Mouse (Mus musculus) hindbrain, postnatal 0 days (tissue): ENCODE data around the gene Gps1. TPM values are rescaled to one million over a fixed set of nuclear protein-coding genes. Genes with fewer than 3 reads are reported as not detected.
A peak's percentile ranks its signal among the peaks of the same experiment; 100 is the strongest.
"Not testable (repeated sequence)": the region's sequence is repeated elsewhere in the genome, so short reads cannot be mapped to it uniquely, and the experiment has no call there.

Experiments
- ATAC-seq: fragments of 200-750 bp; cut with Nextera tagmentation; 2 replicates; pipeline ENCODE4 v1.8.0; 2017; ENCODE audit warnings: mild to moderate bottlenecking, moderate TSS enrichment, moderate library complexity
- DNase-seq: peaks from one replicate; pipeline ENCODE4 v3.0.0-alpha.2; 2015; ENCODE audit warnings: low spot score
- H3K27ac ChIP-seq: fragments of 300-500 bp; sonication (generic); 2 replicates; pipeline ENCODE4 v1.5.1; 2014; ENCODE audit warnings: mild to moderate bottlenecking
- H3K27me3 ChIP-seq: fragments of 300-500 bp; sonication (generic); 2 replicates; pipeline ENCODE4 v1.6.1; 2014; ENCODE audit warnings: low read length, mixed read lengths; ENCODE audit not compliant: insufficient read depth
- H3K36me3 ChIP-seq: fragments of 300-500 bp; sonication (generic); 2 replicates; pipeline ENCODE4 v1.6.1; 2014; ENCODE audit warnings: low read length, mixed read lengths; ENCODE audit not compliant: insufficient read depth
- H3K4me1 ChIP-seq: fragments of 300-500 bp; sonication (generic); 2 replicates; pipeline ENCODE4 v1.6.1; 2014; ENCODE audit warnings: antibody characterized with exemption, low read length, mixed read lengths; ENCODE audit not compliant: insufficient read depth
- H3K4me2 ChIP-seq: fragments of 300-500 bp; sonication (generic); 2 replicates; pipeline ENCODE4 v1.6.1; 2014; ENCODE audit warnings: low read depth, mild to moderate bottlenecking, low read length, moderate library complexity, mixed read lengths
- H3K4me3 ChIP-seq: fragments of 300-500 bp; sonication (generic); 2 replicates; pipeline ENCODE4 v1.5.1; 2014; ENCODE audit warnings: low read length
- H3K9ac ChIP-seq: fragments of 300-500 bp; sonication (generic); replicated peaks from 2 replicates; pipeline ENCODE4 v1.6.1; 2014; ENCODE audit warnings: mild to moderate bottlenecking, low read length, moderate library complexity, mixed read lengths
- H3K9me3 ChIP-seq: fragments of 300-500 bp; sonication (generic); 2 replicates; pipeline ENCODE4 v1.6.1; 2016; ENCODE audit warnings: low read length, mixed read lengths
- CTCF ChIP-seq: IDR thresholded peaks from 2 replicates; pipeline ENCODE4 v1.5.1; 2016; ENCODE audit warnings: antibody characterized with exemption, control low read depth, low read depth
- WGBS: fragments of 180-500 bp; shearing (Covaris S2); extraction: QIAGEN DNeasy Blood & Tissue Kit; methylation state at CpG from one replicate; pipeline ENCODE4 v1.1.7; 2014; 5-methylcytosine and 5-hydroxymethylcytosine counted together
- polyA plus RNA-seq: library from polyadenylated mRNA; unstranded; fragments of >200 nt; fragmentation: Nextera tagmentation; extraction: Ambion mirVana; gene quantifications from 2 replicates; pipeline ENCODE4 v1.2.1, GENCODE M21; 2015
- total RNA-seq: library from RNA; depleted of rRNA; stranded (reverse); fragments of >200 nt; gene quantifications from 2 replicates; pipeline ENCODE4 v1.2.3, GENCODE M21; 2014; rRNA removed

Gene Gps1
- total and polyA plus RNA-seq, 2 experiments from 2014 or later: 242 to 314 TPM

GRCm38 (mm10) chr11:120831659-120832440 lies 47.8 kb downstream of the Gps1 start:
- no peaks in the 10 kb centered on the region for H3K27me3 ChIP-seq
- H3K4me1 ChIP-seq: no peaks in the 10 kb centered on the region; the same call in 1 of the 2 replicates
- H3K36me3 ChIP-seq: 0 out of 2 replicates have a peak, but pooled peaks cover 4% of the 10 kb centered on the region
- H3K4me2 ChIP-seq: no peak overlapping the region
- no peak overlapping the region for H3K4me3 ChIP-seq
- H3K9me3 ChIP-seq: no peaks in the 10 kb centered on the region
- H3K27ac ChIP-seq: no peak overlapping the region
- H3K9ac ChIP-seq: no peak overlapping the region
- no peak for ATAC-seq
- TF ChIP-seq CTCF: no peak
- 84% methylated on average over 3 of the region's 3 CpGs for WGBS
- no peak for DNase-seq

GRCm38 (mm10) chr11:120832962-120833361 lies 48.9 kb downstream of the Gps1 start:
- 97% methylated on average over 5 of the region's 5 CpGs for WGBS
- peak overlapping the region; percentile 75 for H3K27ac ChIP-seq
- not testable (repeated sequence) for H3K4me3 ChIP-seq, H3K27me3 ChIP-seq, H3K4me2 ChIP-seq, H3K9me3 ChIP-seq, H3K4me1 ChIP-seq, DNase-seq, ATAC-seq, H3K9ac ChIP-seq, H3K36me3 ChIP-seq

- Histone ChIP-seq H3K4me3 (no peak overlapping the region), H3K4me2 (no peak overlapping the region), H3K36me3 (0 out of 2 replicates have a peak, but pooled peaks cover 4% of the 10 kb centered on the region), H3K27ac (peak overlapping the region; percentile 75), H3K27me3 (no peaks in the 10 kb centered on the region), H3K4me1 (no peaks in the 10 kb centered on the region; the same call in 1 of the 2 replicates), H3K9ac (no peak overlapping the region), H3K9me3 (no peaks in the 10 kb centered on the region)
- peak; percentile 87 for ATAC-seq
- TF ChIP-seq CTCF: no peak
- WGBS: 42% methylated on average over 8 of the region's 8 CpGs
- DNase-seq: peak; percentile 65
Observed at GRCm38 (mm10) chr11:120833555-120834280, 49.6 kb downstream of the Gps1 start.

Other genes starting within 250 kb of the Gps1 start
- 144 and 192 TPM in 2 replicates for gene Mcrip1, start 234.5 kb upstream of the Gps1 start, total RNA-seq
- gene Mcrip1, start 234.5 kb upstream of the Gps1 start, polyA plus RNA-seq: 250 and 257 TPM in 2 replicates
- gene Ppp1r27, start 233.1 kb upstream of the Gps1 start, total RNA-seq: not detected in 2 replicates
- not detected in 2 replicates for gene Ppp1r27, start 233.1 kb upstream of the Gps1 start, polyA plus RNA-seq
- gene P4hb, start 211.0 kb upstream of the Gps1 start, total RNA-seq: 147 and 174 TPM in 2 replicates
- gene P4hb, start 211.0 kb upstream of the Gps1 start, polyA plus RNA-seq: 222 TPM in 2 replicates
- 252 and 297 TPM in 2 replicates for gene Arhgdia, start 202.6 kb upstream of the Gps1 start, total RNA-seq
- gene Arhgdia, start 202.6 kb upstream of the Gps1 start, polyA plus RNA-seq: 403 and 425 TPM in 2 replicates
- 95.2 and 114 TPM in 2 replicates for gene Alyref, start 185.9 kb upstream of the Gps1 start, total RNA-seq
- gene Alyref, start 185.9 kb upstream of the Gps1 start, polyA plus RNA-seq: 185 and 189 TPM in 2 replicates
- 38.0 and 39.6 TPM in 2 replicates for gene Anapc11, start 185.9 kb upstream of the Gps1 start, total RNA-seq
- gene Anapc11, start 185.9 kb upstream of the Gps1 start, polyA plus RNA-seq: 198 and 200 TPM in 2 replicates
- 0.78 TPM in 1 of 2 replicates, not detected in the other for gene Npb, start 175.8 kb upstream of the Gps1 start, total RNA-seq
- gene Npb, start 175.8 kb upstream of the Gps1 start, polyA plus RNA-seq: 1.8 and 3.0 TPM in 2 replicates
- gene Pcyt2, start 166.3 kb upstream of the Gps1 start, total RNA-seq: 120 and 142 TPM in 2 replicates
- gene Pcyt2, start 166.3 kb upstream of the Gps1 start, polyA plus RNA-seq: 125 and 143 TPM in 2 replicates
- 30.8 and 32.8 TPM in 2 replicates for gene Sirt7, start 159.0 kb upstream of the Gps1 start, total RNA-seq
- 32.3 and 38.3 TPM in 2 replicates for gene Sirt7, start 159.0 kb upstream of the Gps1 start, polyA plus RNA-seq
- gene Mafg, start 150.7 kb upstream of the Gps1 start, total RNA-seq: 35.9 and 39.3 TPM in 2 replicates
- 36.5 and 38.9 TPM in 2 replicates for gene Mafg, start 150.7 kb upstream of the Gps1 start, polyA plus RNA-seq
- gene Pycr1, start 140.5 kb upstream of the Gps1 start, total RNA-seq: 9.0 and 9.3 TPM in 2 replicates
- 13.2 and 13.8 TPM in 2 replicates for gene Pycr1, start 140.5 kb upstream of the Gps1 start, polyA plus RNA-seq
- 1.4 and 1.5 TPM in 2 replicates for gene Myadml2, start 136.1 kb upstream of the Gps1 start, total RNA-seq
- gene Myadml2, start 136.1 kb upstream of the Gps1 start, polyA plus RNA-seq: 1.3 and 1.5 TPM in 2 replicates
- gene Notum, start 123.1 kb upstream of the Gps1 start, total RNA-seq: 6.9 and 10.3 TPM in 2 replicates
- gene Notum, start 123.1 kb upstream of the Gps1 start, polyA plus RNA-seq: 3.0 and 4.1 TPM in 2 replicates
- 105 and 130 TPM in 2 replicates for gene Aspscr1, start 111.3 kb upstream of the Gps1 start, total RNA-seq
- 143 and 148 TPM in 2 replicates for gene Aspscr1, start 111.3 kb upstream of the Gps1 start, polyA plus RNA-seq
- gene Cenpx, start 70.5 kb upstream of the Gps1 start, total RNA-seq: 57.6 and 78.6 TPM in 2 replicates
- gene Cenpx, start 70.5 kb upstream of the Gps1 start, polyA plus RNA-seq: 99.7 and 100 TPM in 2 replicates
- gene Lrrc45, start 70.3 kb upstream of the Gps1 start, total RNA-seq: 35.4 and 49.1 TPM in 2 replicates
- 41.7 and 44.3 TPM in 2 replicates for gene Lrrc45, start 70.3 kb upstream of the Gps1 start, polyA plus RNA-seq
- 669 and 698 TPM in 2 replicates for gene Rac3, start 62.8 kb upstream of the Gps1 start, total RNA-seq
- gene Rac3, start 62.8 kb upstream of the Gps1 start, polyA plus RNA-seq: 593 and 639 TPM in 2 replicates
- 16.1 and 17.6 TPM in 2 replicates for gene Dcxr, start 57.0 kb upstream of the Gps1 start, total RNA-seq
- gene Dcxr, start 57.0 kb upstream of the Gps1 start, polyA plus RNA-seq: 20.2 and 21.3 TPM in 2 replicates
- 4.7 and 6.1 TPM in 2 replicates for gene Cbr2, start 52.2 kb upstream of the Gps1 start, total RNA-seq
- gene Cbr2, start 52.2 kb upstream of the Gps1 start, polyA plus RNA-seq: 3.5 and 4.0 TPM in 2 replicates
- 0.42 and 1.3 TPM in 2 replicates for gene Hmga1b, start 21.5 kb upstream of the Gps1 start, total RNA-seq
- 1.9 and 2.5 TPM in 2 replicates for gene Hmga1b, start 21.5 kb upstream of the Gps1 start, polyA plus RNA-seq
- 93.6 and 97.0 TPM in 2 replicates for gene Rfng, start 65 bp upstream of the Gps1 start, total RNA-seq
- gene Rfng, start 65 bp upstream of the Gps1 start, polyA plus RNA-seq: 94.6 and 107 TPM in 2 replicates
- gene Dus1l, start 12.1 kb downstream of the Gps1 start, total RNA-seq: 36.3 and 48.5 TPM in 2 replicates
- 40.4 and 42.2 TPM in 2 replicates for gene Dus1l, start 12.1 kb downstream of the Gps1 start, polyA plus RNA-seq
- 474 and 499 TPM in 2 replicates for gene Fasn, start 40.3 kb downstream of the Gps1 start, total RNA-seq
- 48.9 and 54.4 TPM in 2 replicates for gene Fasn, start 40.3 kb downstream of the Gps1 start, polyA plus RNA-seq
- 4.2 and 7.1 TPM in 2 replicates for gene Ccdc57, start 148.6 kb downstream of the Gps1 start, total RNA-seq
- 4.8 and 5.6 TPM in 2 replicates for gene Ccdc57, start 148.6 kb downstream of the Gps1 start, polyA plus RNA-seq
- 22.9 and 24.9 TPM in 2 replicates for gene Slc16a3, start 164.2 kb downstream of the Gps1 start, total RNA-seq
- 6.4 and 7.8 TPM in 2 replicates for gene Slc16a3, start 164.2 kb downstream of the Gps1 start, polyA plus RNA-seq
- 95.2 and 100 TPM in 2 replicates for gene Csnk1d, start 207.1 kb downstream of the Gps1 start, total RNA-seq
- 97.7 and 102 TPM in 2 replicates for gene Csnk1d, start 207.1 kb downstream of the Gps1 start, polyA plus RNA-seq